Mouse (Mus musculus) heart, postnatal 0 days (tissue): ENCODE results near the gene Ntm.

Experiments
- CTCF ChIP-seq: IDR thresholded peaks from 2 replicates; pipeline ENCODE4 v1.5.1; 2016; ENCODE audit warnings: antibody characterized with exemption, control low read depth, low read depth
- EP300 ChIP-seq: IDR thresholded peaks from 2 replicates; pipeline ENCODE4 v1.6.1; 2016; ENCODE audit warnings: antibody characterized with exemption, low read depth

GRCm38 (mm10) chr9:29759060-29759459 lies 203.9 kb downstream of the Ntm start:
- TF ChIP-seq CTCF = no peak
- no peak for TF ChIP-seq EP300
